Mouse (Mus musculus): Measurements from ENCODE around the gene Hyal3.
"Not testable (repeated sequence)": the region's sequence is repeated elsewhere in the genome, so short reads cannot be mapped to it uniquely, and the experiment has no call there.

Gene Hyal3

GRCm38 (mm10) chr9:107570016-107570415 lies 10.6 kb upstream of the Hyal3 start:
- no peak for ATAC-seq (ENCODE audit: insufficient number of reproducible peaks, low FRiP score, low TSS enrichment)

DNA sequence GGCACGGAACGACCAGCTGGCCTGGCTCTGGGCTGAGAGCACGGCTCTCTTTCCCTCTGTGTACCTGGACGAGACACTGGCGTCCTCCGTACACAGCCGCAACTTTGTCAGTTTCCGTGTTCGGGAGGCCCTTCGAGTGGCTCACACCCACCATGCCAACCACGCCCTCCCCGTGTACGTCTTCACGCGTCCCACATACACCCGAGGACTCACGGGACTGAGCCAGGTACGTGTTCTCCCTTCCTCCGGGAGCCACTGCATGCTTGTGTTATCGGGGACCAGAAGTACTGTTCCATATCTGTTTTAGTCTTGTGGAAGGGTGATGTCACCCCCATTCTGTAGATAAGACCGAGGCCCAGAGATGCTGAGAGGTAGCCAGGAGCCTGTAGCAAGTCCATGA lies 9.8 kb upstream of the Hyal3 start:
- no peak for ATAC-seq (ENCODE audit: insufficient number of reproducible peaks, low FRiP score, low TSS enrichment)

DNA sequence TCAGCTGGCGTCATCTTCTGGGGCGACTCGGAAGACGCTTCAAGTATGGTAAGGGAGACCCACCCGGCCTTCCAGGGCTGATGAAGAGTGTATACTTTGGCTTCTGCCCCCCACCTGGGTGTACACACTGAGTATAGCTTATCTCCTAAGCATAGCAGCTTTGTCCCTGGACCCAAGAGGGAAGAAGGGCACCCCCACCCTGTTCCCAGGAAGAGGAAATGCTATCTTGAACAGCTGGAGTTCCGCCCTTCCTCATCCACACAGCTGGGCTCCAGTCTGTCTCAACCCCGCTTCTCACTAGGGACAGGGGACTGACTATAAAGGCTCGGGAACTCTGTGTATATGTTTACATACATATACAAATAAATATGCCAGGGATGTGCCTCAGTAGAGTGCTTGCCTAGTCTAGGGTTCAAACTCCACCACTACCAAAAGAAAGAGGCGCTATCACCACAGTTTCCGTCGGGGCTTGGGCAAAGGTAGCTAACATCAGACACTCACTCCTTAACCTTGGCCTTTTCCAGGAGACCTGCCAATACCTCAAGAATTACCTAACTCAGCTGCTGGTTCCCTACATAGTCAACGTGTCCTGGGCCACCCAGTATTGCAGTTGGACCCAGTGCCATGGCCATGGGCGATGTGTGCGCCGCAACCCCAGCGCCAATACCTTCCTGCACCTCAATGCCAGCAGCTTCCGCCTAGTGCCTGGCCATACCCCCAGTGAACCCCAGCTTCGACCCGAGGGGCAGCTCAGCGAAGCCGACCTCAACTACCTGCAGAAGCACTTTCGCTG lies 8.9 kb upstream of the Hyal3 start:
- no peak for ATAC-seq (ENCODE audit: insufficient number of reproducible peaks, low FRiP score, low TSS enrichment)

- no peak for ATAC-seq (ENCODE audit: insufficient number of reproducible peaks, low FRiP score, low TSS enrichment)
These were observed 8.3 kb upstream of the Hyal3 start for GRCm38 (mm10) chr9:107572327-107572662.

GRCm38 (mm10) chr9:107573774-107574173 lies 6.8 kb upstream of the Hyal3 start:
- not testable (repeated sequence) for ATAC-seq (ENCODE audit: insufficient number of reproducible peaks, low FRiP score, low TSS enrichment)

DNA sequence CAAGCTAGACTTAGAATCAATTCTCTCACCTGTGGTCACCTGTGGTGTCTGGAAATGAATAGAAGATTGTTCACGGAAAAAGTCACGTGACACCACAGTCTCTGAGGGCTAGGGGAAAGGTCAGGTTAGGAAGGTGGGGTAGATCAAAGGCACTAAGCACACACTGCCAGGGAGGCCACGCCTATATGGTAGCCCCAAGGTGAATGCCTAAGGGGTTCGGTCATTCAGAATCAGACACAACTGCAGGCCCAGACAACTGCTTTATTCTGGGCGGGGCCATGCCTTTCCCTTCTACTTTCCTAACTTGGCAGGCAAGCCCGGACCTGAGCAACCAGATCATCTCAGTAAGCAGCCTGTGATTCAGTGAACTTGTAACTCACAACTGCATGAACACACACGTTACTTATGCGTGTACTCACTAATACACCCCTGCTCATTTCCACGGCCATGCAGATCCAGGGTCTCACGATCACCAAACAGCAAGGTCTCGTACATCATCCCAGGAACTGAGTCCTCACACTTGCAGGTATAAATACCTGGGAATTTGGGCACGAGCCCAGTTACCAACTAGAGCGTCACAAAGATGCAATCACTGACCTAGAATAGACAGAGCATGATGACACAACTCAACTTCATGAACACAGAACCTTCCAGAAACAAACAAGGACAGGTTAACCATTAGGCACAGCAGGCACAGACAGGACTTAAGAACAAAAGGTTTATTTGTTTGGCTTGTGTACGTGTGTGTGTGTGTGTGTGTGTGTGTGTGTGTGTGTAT lies 4.8 kb upstream of the Hyal3 start:
- ATAC-seq (ENCODE audit: insufficient number of reproducible peaks, low FRiP score, low TSS enrichment): no peak

DNA sequence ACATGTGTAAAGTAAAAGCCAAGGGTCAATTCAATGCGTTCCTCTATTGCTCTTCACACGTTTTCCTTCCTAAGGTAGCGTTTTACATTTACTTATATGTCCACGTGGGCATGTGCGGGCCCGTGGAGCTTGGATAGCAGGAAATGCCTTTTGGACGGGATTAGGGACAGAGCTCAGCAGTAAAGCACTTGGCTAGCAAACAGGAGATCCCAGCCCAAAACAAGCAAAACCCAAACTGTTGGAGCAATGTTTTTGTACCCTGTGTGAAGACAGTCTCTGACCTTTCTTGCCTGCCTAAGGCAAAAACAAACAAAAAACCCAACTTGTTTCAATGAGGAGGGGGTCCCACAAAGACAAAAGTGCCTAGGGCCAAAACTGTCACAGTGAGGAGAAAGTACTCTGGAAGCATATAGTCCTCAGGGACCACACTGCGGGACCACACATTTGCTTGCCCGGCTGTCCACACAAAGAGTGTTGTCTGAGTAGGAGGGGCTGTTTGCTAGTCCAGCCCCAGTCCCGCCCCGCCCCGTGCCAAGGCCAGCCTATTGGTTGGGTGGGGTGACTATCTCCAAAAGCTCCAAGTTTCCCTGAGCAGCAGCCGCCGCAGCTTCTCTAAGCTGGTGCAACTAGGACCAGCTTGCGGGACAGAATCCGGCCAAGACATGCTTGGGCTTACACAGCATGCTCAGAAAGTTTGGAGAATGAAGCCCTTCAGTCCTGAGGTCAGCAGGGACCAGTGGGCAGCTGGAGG lies 4.1 kb upstream of the Hyal3 start, which contains the start of gene Hyal1:
TSS of gene Hyal1 (plus strand) at position 571 of the 751 bp plus-strand sequence.
- no peak for ATAC-seq (ENCODE audit: insufficient number of reproducible peaks, low FRiP score, low TSS enrichment)

DNA sequence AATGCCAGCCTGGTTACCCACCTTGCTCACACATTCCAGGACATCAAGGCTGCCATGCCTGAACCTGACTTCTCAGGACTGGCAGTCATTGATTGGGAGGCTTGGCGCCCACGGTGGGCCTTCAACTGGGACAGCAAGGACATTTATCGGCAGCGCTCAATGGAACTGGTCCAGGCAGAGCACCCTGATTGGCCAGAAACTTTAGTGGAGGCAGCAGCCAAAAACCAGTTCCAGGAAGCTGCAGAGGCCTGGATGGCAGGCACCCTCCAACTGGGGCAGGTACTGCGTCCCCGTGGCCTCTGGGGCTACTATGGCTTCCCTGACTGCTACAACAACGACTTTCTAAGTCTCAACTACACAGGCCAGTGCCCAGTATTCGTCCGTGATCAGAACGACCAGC lies 2.7 kb upstream of the Hyal3 start:
- no peak for ATAC-seq (ENCODE audit: insufficient number of reproducible peaks, low FRiP score, low TSS enrichment)

DNA sequence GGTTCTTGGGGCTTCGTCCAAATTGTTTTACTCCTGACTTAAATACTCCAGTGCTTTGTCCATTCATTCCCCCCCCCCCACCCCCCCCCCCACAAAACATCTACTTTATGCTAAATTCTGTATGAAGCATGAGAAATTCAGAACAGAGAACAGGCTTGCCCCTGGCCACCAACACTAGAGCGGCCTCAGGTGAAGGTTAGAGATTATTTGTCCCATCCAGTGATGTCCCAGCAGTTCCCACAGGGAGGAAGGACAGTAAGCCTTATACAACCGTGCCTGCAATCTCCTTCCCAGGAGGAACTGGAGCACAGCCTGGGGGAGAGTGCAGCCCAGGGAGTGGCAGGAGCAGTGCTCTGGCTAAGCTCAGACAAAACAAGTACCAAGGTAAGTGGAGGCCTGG lies 2.0 kb upstream of the Hyal3 start, which contains the start of gene Naa80:
TSS of gene Naa80 (plus strand) at position 301 of the 400 bp plus-strand sequence.
- no peak for ATAC-seq (ENCODE audit: insufficient number of reproducible peaks, low FRiP score, low TSS enrichment)

- ATAC-seq (ENCODE audit: insufficient number of reproducible peaks, low FRiP score, low TSS enrichment): no peak
These were observed 1.4 kb upstream of the Hyal3 start for GRCm38 (mm10) chr9:107579023-107579900.

DNA sequence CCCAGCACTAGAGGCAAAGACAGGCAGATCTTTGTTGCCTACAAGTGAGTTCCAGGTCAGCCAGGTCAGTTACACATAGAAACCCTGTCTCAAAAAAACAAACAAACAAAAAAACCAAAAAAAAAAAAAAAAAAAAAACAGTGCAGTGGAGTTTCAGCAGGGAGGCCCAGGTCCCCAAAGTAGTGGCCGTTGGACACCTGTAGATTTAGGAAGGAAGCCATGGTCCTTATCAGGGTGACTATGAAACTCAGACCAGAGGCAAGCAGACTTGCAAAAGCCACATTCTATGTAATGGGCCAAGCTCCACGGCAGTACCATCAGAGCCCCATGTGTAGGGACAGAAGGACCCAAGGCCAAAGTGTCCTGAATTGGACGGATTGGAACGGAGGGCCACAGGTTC lies 966 bp downstream of the Hyal3 start:
- no peak for ATAC-seq (ENCODE audit: insufficient number of reproducible peaks, low FRiP score, low TSS enrichment)

DNA sequence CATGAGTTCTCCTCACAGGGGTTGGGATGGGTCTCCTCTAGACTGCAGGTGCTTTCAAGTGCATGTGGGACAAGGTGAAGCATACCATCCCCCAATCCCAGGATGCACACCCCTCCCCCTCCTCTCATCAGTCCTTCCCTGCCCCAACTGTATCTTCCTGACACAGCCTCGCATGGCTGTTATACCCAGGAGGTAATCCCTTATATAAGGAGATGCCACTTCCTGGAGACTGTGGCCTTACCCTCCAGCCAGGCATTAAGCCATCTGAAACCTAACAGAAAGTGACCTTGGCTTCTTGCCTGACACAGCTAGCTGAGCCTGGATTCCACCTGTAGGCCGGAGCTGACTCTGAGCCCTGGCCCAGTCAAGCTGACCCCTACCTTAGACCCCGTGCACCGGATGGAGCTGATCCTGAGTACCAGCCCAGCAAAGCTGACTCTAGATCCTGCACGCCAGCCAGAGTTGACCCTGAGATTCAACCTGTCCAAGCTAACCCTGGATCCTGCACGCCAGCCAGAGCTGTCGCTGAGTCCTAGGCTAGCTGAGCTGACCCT lies 2.0 kb downstream of the Hyal3 start:
- no peak for ATAC-seq (ENCODE audit: insufficient number of reproducible peaks, low FRiP score, low TSS enrichment)

DNA sequence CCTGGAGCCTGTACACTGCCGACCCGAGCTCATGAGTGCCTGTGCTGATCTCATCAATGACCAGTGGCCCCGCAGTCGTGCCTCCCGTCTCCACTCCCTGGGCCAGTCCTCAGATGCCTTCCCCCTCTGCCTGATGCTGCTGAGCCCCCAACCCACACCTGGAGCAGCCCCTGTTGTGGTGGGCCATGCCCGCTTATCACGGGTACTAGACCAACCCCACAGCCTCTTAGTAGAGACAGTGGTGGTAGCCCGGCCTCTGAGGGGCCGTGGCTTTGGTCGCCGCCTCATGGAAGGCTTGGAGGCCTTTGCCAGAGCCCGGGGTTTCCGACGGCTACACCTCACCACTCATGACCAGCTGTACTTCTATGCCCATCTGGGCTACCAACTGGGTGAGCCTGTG lies 2.6 kb downstream of the Hyal3 start:
- ATAC-seq (ENCODE audit: insufficient number of reproducible peaks, low FRiP score, low TSS enrichment): no peak

DNA sequence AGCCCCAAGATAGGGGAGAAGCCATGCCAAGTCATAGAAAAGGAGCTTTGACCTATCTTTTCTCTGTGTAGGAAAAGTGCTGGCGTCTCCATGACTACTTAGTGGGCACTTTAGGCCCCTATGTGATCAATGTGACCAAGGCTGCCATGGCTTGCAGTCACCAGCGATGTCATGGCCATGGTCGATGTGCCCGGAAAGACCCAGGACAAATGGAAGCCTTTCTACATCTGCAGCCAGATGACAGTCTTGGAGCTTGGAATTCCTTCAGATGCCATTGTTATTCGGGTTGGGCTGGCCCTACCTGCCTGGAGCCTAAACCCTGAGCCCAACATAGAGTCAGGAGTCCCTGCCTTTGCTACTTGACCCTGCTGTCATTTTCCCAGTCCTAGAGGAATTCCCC lies 5.9 kb downstream of the Hyal3 start:
- no peak for ATAC-seq (ENCODE audit: insufficient number of reproducible peaks, low FRiP score, low TSS enrichment)

DNA sequence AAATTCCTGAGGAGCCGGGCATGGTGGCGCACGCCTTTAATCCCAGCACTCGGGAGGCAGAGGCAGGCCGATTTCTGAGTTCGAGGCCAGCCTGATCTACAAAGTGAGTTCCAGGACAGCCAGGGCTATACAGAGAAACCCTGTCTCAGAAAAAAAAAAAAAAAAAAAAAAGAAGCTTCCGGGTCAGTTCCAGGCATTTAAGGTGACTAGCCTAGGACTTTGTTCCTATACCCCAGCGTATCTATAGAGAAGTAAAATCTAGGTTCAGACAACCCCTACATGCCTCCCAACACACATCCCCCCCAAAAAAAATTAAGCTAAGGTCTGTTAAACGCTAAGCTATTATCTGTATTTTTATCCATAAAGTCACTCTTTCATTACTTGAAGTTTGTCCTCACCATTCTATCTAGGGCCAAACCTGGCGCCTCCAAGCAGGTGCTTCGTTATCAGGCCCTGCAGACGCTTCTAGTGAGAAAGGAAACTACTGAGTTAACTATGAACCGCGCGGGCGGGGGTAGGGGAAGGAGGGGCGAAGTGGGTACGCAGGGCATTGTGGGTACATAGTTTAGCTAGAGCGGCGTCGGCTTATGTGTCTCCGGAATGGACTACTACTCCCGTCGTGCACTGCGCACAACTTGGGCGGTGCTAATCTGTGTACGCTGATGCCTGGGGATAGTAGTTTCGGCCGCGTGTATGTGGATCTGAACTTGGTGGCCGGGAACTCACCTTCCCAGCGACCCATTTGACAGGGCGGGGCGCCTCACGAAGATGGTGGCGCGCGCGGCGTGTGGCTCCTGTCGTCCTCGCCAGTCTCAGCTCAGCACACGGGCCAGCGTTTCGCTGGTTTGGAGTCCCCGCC lies 6.6 kb downstream of the Hyal3 start, which contains the start of gene Ifrd2:
TSS of gene Ifrd2 (plus strand) at position 669 of the 859 bp plus-strand sequence.
- peak; percentile 92 for ATAC-seq (ENCODE audit: insufficient number of reproducible peaks, low FRiP score, low TSS enrichment)

DNA sequence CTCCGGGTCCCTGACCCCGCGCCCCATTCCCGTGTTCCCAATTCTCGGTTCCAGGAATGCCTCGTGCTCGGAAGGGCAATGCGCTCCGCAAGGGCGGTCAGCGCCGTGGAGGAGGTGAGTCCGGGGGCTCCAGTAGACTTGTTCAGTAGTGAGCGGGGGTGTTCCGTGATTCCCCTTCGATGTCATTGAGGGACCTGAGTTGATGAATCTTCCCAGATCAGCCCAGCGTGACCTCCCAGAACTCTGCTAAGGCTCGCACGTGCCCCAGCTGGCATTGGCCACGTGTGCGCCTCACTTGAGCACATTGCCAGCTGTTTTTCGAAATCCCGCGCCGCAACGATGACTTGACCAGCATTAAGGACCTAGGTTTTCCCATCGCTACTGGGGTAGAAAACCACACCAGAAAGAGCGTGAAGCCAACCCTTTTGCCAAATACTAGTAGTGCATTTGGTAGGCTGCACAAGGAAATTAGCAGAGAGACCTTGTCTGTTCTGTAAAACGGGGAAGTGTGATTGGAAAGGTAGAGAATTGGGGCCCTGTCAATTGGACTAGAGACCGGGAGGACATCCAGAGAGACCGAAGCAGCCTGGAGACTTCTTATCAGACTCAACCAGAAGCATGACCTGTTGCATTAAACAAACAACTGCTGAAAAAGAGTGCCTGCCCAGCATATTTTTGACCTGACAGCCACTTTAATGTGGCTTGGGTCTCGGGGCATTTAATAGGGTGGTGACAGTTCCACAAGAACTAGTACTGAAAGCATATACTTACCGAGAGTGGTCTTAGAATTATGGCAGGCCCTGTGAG lies 7.4 kb downstream of the Hyal3 start:
- no peak for ATAC-seq (ENCODE audit: insufficient number of reproducible peaks, low FRiP score, low TSS enrichment)

- no peak for ATAC-seq (ENCODE audit: insufficient number of reproducible peaks, low FRiP score, low TSS enrichment)
These were observed 9.6 kb downstream of the Hyal3 start for GRCm38 (mm10) chr9:107590058-107590772.

DNA sequence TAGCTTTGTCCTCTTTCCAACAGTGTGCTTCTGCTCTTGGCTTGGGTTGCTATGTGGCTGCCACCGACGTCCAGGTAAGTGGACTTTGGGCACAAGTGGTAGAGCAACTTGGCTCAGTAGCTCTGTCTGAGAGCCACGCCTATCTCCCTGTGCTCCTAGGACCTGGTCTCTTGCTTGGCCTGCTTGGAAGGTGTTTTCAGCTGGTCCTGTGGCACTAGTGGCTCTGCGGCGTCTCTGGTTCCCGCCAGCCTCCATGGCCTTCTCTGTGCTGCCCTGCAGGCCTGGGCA lies 10.1 kb downstream of the Hyal3 start:
- no peak for ATAC-seq (ENCODE audit: insufficient number of reproducible peaks, low FRiP score, low TSS enrichment)
